Mouse (Mus musculus) embryonic facial prominence, embryonic 13.5 days (tissue): ENCODE data around the gene Shisa8. TPM values are rescaled to one million over a fixed set of nuclear protein-coding genes. Genes with fewer than 3 reads are reported as not detected.

Experiments
- ATAC-seq: fragments of 200-750 bp; cut with Nextera tagmentation; 2 replicates; pipeline ENCODE4 v1.8.0; 2017; ENCODE audit warnings: low read depth; ENCODE audit not compliant: insufficient number of reproducible peaks, insufficient read depth, low FRiP score, low TSS enrichment
- H3K27ac ChIP-seq: fragments of 300-500 bp; sonication (generic); 2 replicates; pipeline ENCODE4 v1.5.1; 2015; ENCODE audit warnings: moderate library complexity, mild to moderate bottlenecking, inconsistent platforms
- H3K27me3 ChIP-seq: fragments of 300-500 bp; sonication (generic); 2 replicates; pipeline ENCODE4 v1.6.1; 2015; ENCODE audit warnings: mild to moderate bottlenecking, inconsistent platforms
- H3K36me3 ChIP-seq: fragments of 300-500 bp; sonication (generic); 2 replicates; pipeline ENCODE4 v1.6.1; 2015; ENCODE audit warnings: mild to moderate bottlenecking, inconsistent platforms
- H3K4me1 ChIP-seq: fragments of 300-500 bp; sonication (generic); 2 replicates; pipeline ENCODE4 v1.6.1; 2015; ENCODE audit warnings: inconsistent platforms
- H3K4me2 ChIP-seq: fragments of 300-500 bp; sonication (generic); 2 replicates; pipeline ENCODE4 v1.6.1; 2015; ENCODE audit warnings: moderate library complexity, mild to moderate bottlenecking, inconsistent platforms
- H3K4me3 ChIP-seq: fragments of 300-500 bp; sonication (generic); 2 replicates; pipeline ENCODE4 v1.5.1; 2015; ENCODE audit warnings: mild to moderate bottlenecking, inconsistent platforms
- H3K9ac ChIP-seq: fragments of 300-500 bp; sonication (generic); 2 replicates; pipeline ENCODE4 v1.6.1; 2015; ENCODE audit warnings: mild to moderate bottlenecking, inconsistent platforms
- H3K9me3 ChIP-seq: fragments of 300-500 bp; sonication (generic); 2 replicates; pipeline ENCODE4 v1.6.1; 2016; ENCODE audit warnings: inconsistent platforms
- WGBS: fragments of 180-500 bp; shearing (Covaris S2); methylation state at CpG from one replicate; pipeline ENCODE4 v1.1.7; 2015; ENCODE audit warnings: mixed read lengths; 5-methylcytosine and 5-hydroxymethylcytosine counted together
- polyA plus RNA-seq: library from polyadenylated mRNA; unstranded; fragments of >200 nt; fragmentation: Nextera tagmentation; extraction: Ambion mirVana; gene quantifications from 2 replicates; pipeline ENCODE4 v1.2.1, GENCODE M21; 2015

Gene Shisa8
- polyA plus RNA-seq, 1 experiment from 2014 or later = 0.18 TPM

- no peak for ATAC-seq
- Histone ChIP-seq H3K4me2 (no peak overlapping the region), H3K36me3 (peaks cover 100% of the 10 kb centered on the region), H3K9ac (no peak overlapping the region), H3K4me1 (no peaks in the 10 kb centered on the region), H3K27ac (no peak overlapping the region), H3K4me3 (no peak overlapping the region), H3K27me3 (no peaks in the 10 kb centered on the region), H3K9me3 (peaks cover 8% of the 10 kb centered on the region; the same call in 1 of the 2 replicates)
- 89% methylated on average over 10 of the region's 10 CpGs for WGBS
Observed at GRCm38 (mm10) chr15:82184656-82185055, 28.0 kb downstream of the Shisa8 start.

- Histone ChIP-seq H3K4me1 (no peaks in the 10 kb centered on the region), H3K9me3 (peaks cover 8% of the 10 kb centered on the region; the same call in 1 of the 2 replicates), H3K27me3 (no peaks in the 10 kb centered on the region), H3K4me2 (no peak overlapping the region), H3K36me3 (peaks cover 100% of the 10 kb centered on the region), H3K4me3 (no peak overlapping the region), H3K27ac (no peak overlapping the region), H3K9ac (peak overlapping the region; percentile 32; the same call in 1 of the 2 replicates)
- no peak for ATAC-seq
- WGBS = 78% methylated on average over 7 of the region's 7 CpGs
Observed at GRCm38 (mm10) chr15:82184183-82184582, 28.4 kb downstream of the Shisa8 start.

DNA sequence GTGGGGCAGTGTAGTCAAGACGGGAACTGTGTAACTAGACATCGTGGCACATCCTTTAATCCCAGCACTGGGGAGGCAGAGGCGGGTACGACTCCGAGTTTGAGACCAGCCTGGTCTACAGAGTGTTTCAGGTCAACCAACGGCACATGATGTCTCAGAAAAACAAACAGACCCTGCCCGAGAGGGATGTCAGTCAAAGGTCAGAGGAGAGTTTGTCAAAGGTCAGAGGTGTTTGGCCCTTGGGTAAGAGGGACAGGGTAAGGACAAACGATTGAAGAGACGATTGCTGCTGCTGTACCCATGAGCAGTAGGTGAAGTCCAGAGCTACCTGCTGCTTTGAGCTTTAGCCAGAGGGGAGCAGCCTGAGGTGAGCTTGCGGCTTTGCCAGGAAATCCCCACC is 29.0 kb downstream of the Shisa8 start:
- H3K27me3 ChIP-seq = no peaks in the 10 kb centered on the region
- no peak for ATAC-seq

DNA sequence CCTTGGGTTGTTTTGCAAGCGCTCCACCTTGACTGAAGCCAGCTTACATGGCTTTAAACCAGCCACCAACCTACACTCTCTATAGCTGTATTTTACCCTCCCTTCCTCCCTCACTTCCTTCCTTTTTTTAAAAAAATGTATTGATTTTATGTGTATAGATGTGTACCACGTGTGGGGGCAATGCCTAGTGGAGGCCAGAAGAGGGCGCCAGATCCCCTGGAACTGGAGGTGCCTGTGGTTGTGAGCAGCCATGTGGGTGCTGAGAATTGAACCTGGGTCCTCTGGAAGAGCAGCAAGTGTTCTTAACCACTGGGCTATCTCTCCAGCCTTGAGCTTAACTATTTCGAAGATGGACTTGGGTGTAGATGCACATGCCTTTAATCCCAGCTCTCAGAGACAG is 30.3 kb downstream of the Shisa8 start:
- WGBS = 93% methylated on average over 4 of the region's 4 CpGs
- H3K4me3 ChIP-seq = no peak overlapping the region
- peaks cover 100% of the 10 kb centered on the region for H3K36me3 ChIP-seq
- H3K9ac ChIP-seq = no peak overlapping the region
- peaks cover 8% of the 10 kb centered on the region; the same call in 1 of the 2 replicates for H3K9me3 ChIP-seq
- no peaks in the 10 kb centered on the region for H3K4me1 ChIP-seq
- no peaks in the 10 kb centered on the region for H3K27me3 ChIP-seq
- H3K4me2 ChIP-seq = no peak overlapping the region
- H3K27ac ChIP-seq = no peak overlapping the region
- ATAC-seq = no peak

More for the DNA sequence above, 29.0 kb downstream of the Shisa8 start:
- Histone ChIP-seq H3K9me3 (peaks cover 8% of the 10 kb centered on the region; the same call in 1 of the 2 replicates), H3K27ac (no peak overlapping the region), H3K4me2 (no peak overlapping the region), H3K4me1 (no peaks in the 10 kb centered on the region), H3K36me3 (peaks cover 100% of the 10 kb centered on the region), H3K9ac (no peak overlapping the region; the same call in 1 of the 2 replicates), H3K4me3 (no peak overlapping the region)
- 69% methylated on average over 10 of the region's 10 CpGs for WGBS

DNA sequence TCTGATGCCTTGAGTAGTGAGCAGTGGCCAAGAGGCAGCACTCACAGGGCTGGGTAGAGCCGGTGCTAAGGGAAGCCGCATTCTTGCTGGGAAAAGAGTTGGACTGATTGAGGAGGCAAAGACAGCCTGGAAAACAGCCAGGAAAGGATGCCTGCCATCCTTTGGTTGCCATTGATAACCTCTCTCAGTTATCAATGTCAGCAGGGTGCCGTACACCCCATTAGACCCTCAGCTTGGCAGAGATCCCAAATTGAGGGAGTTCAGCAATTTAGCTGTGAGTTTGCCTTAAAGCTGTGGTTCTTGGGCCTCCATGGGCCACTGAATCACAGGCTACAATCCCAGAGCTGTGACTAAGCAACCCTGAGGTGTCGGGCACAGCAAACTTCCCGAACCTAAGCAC is 31.5 kb downstream of the Shisa8 start:
- H3K9ac ChIP-seq = no peak overlapping the region
- no peak overlapping the region for H3K4me3 ChIP-seq
- H3K27me3 ChIP-seq = no peaks in the 10 kb centered on the region
- WGBS = 94% methylated on average over 5 of the region's 5 CpGs
- H3K9me3 ChIP-seq = peaks cover 8% of the 10 kb centered on the region; the same call in 1 of the 2 replicates
- no peaks in the 10 kb centered on the region for H3K4me1 ChIP-seq
- no peak overlapping the region for H3K4me2 ChIP-seq
- H3K36me3 ChIP-seq = peaks cover 100% of the 10 kb centered on the region
- ATAC-seq = no peak
- H3K27ac ChIP-seq = no peak overlapping the region

DNA sequence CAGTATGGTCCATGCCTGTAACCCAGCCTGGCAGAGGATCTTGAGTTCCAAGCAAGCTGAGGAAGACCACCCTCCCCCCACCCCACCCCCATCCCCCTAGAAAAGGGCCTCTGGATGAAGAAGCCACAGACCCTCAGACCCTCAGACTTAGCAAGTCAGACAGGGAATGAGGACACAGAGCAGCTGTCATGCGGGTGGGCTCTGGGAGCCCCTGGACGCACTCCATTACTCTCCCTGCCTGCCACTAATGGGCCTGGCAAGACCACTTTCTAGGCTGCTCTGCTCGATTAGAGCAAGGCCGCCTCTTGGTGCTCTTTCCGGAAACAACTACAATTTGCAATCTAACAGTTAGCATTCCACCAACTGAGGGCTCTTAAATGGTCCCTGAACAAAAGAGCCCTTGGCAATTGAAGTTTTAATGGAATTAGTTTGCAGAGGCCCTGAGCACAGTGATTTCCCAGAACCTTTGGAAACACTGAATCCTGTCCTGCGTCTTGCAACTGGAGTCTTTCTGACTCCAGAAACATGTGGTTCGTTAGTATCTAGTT is 34.8 kb downstream of the Shisa8 start:
- WGBS = 94% methylated on average over 7 of the region's 7 CpGs
- Histone ChIP-seq H3K27me3 (no peaks in the 10 kb centered on the region), H3K36me3 (peaks cover 97% of the 10 kb centered on the region), H3K4me1 (no peaks in the 10 kb centered on the region), H3K4me2 (no peak overlapping the region), H3K9me3 (peaks cover 8% of the 10 kb centered on the region; the same call in 1 of the 2 replicates), H3K27ac (no peak overlapping the region), H3K4me3 (no peak overlapping the region), H3K9ac (no peak overlapping the region)
- no peak for ATAC-seq

- no peaks in the 10 kb centered on the region for H3K9me3 ChIP-seq
- H3K4me2 ChIP-seq = no peak overlapping the region
- no peak overlapping the region for H3K9ac ChIP-seq
- H3K27me3 ChIP-seq = no peaks in the 10 kb centered on the region
- no peak for ATAC-seq
- H3K4me1 ChIP-seq = no peaks in the 10 kb centered on the region
- no peak overlapping the region for H3K27ac ChIP-seq
- H3K4me3 ChIP-seq = no peak overlapping the region
- H3K36me3 ChIP-seq = peaks cover 97% of the 10 kb centered on the region
- 94% methylated on average over 9 of the region's 9 CpGs for WGBS
Observed at GRCm38 (mm10) chr15:82175091-82175490, 37.5 kb downstream of the Shisa8 start.

- Histone ChIP-seq H3K9me3 (no peaks in the 10 kb centered on the region), H3K9ac (no peak overlapping the region), H3K4me2 (no peak overlapping the region), H3K36me3 (peaks cover 77% of the 10 kb centered on the region), H3K4me1 (peaks cover 11% of the 10 kb centered on the region), H3K4me3 (no peak overlapping the region), H3K27ac (no peak overlapping the region), H3K27me3 (no peaks in the 10 kb centered on the region)
- no peak for ATAC-seq
- WGBS = 88% methylated on average over 8 of the region's 8 CpGs
Observed at GRCm38 (mm10) chr15:82172648-82173047, 40.0 kb downstream of the Shisa8 start.

DNA sequence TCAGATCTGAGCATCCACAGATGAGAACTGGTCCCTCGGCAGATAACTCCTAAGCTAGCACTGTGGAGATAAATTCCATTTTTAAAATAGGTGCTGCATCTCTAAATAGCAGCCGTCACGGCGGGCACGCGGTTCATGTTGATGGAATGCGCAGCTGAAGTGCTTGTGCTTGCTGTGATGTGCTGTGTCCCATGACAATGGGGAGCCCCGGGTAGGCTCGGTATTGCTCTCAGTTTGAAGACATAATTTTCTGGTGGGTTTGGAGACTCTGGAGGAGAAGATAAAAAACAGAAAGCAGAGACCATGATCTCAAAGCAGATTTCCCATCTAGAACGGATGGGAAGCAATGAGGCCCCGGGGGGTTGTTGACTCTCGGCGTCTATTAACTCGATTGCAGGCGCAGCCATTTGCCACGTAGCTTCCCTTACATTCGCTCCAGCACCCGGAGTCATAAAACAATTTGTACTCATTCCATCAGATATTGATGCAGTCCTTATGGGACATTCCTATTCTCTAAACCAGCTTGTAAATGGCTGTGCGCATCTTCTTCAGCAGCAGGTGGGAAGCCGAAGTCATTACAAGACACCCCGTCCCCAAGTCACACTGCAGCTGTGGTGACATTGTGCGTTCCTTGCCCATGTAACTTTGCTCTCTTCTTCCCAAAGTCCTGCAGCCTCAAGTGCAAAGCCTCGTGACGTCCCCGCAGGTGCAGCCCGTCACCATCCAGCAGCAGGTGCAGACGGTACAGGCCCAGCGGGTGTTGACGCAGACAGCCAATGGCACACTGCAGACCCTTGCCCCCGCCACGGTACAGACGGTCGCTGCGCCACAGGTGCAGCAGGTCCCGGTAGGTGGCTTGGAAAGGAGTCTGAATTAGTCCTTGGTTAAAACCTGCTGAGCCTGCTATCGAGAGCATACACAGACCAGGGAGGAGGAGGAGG is 41.9 kb downstream of the Shisa8 start:
- Histone ChIP-seq H3K4me1 (peaks cover 31% of the 10 kb centered on the region), H3K27me3 (no peaks in the 10 kb centered on the region), H3K27ac (no peak overlapping the region), H3K36me3 (peaks cover 59% of the 10 kb centered on the region), H3K4me2 (no peak overlapping the region), H3K9ac (no peak overlapping the region), H3K4me3 (no peak overlapping the region), H3K9me3 (no peaks in the 10 kb centered on the region)
- WGBS = 85% methylated on average over 36 of the region's 36 CpGs
- ATAC-seq = no peak

GRCm38 (mm10) chr15:82169671-82170070 is 42.9 kb downstream of the Shisa8 start:
- Histone ChIP-seq H3K36me3 (peaks cover 49% of the 10 kb centered on the region), H3K27me3 (no peaks in the 10 kb centered on the region), H3K27ac (no peak overlapping the region), H3K4me3 (no peak overlapping the region), H3K4me2 (no peak overlapping the region), H3K4me1 (peaks cover 34% of the 10 kb centered on the region), H3K9me3 (no peaks in the 10 kb centered on the region), H3K9ac (no peak overlapping the region)
- ATAC-seq = no peak
- WGBS = 87% methylated on average over 5 of the region's 5 CpGs

DNA sequence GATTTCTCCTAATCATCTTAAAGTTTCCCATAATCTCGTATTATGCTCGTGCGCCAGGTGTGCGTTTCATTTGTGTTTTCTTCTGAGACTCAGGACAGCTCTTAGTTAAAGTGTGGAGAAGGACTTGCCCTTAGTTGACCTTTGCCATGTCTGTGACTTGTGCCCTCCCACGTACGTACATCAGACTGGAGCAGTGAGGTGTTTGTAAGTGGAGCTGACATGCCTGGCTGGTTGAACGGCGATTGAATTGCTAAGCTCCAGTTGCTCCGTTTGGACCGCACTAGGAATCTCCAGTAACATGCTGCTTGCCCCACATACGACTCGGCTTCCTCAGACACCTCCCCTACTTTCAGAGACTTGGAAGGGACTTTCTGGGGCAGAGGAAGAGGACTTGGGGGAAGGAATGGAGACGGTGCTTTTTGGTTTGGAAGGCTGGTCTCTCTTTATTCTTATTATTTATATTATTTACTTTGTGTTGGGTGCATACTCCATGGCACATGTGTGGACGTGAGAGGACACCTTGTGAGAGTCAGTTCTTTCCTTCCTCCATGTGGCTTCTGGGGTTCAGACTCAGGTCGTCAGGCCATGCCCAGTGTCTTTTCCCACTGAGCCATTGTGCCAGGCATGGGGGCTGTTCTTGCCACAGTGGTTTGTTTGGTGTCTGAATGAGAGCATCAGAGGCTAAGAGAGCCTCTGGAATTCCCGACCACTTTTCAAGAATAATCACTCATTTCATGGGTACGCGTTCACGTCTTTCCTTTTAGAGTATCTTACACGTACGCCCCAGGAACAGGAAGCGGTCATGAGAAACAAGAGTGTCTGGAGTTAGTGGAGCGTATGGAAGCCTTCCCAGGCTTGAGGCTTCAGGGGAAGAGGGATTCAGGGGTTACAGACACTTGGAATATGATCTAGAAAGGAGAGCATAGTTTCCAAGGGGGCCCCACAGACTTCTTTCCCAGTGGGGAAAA is 45.1 kb downstream of the Shisa8 start:
- Histone ChIP-seq H3K4me3 (no peak overlapping the region), H3K4me2 (no peak overlapping the region), H3K27me3 (no peaks in the 10 kb centered on the region), H3K36me3 (peaks cover 29% of the 10 kb centered on the region), H3K9ac (0 out of 2 replicates have a peak overlapping the region, but pooled peaks have one; percentile 2), H3K4me1 (peaks cover 47% of the 10 kb centered on the region), H3K27ac (peak overlapping the region; percentile 74; the same call in 1 of the 2 replicates), H3K9me3 (no peaks in the 10 kb centered on the region)
- WGBS = 57% methylated on average over 23 of the region's 23 CpGs
- ATAC-seq = no peak
